Mouse (Mus musculus) c-Kit-positive CD71-negative TER-119-negative erythroid progenitor cells, embryonic 14.5 days (primary cell): ENCODE measurements around the gene Gstm3.
"Not testable (repeated sequence)": the region's sequence is repeated elsewhere in the genome, so short reads cannot be mapped to it uniquely, and the experiment has no call there.

Experiments
- DNase-seq: peaks from one replicate; pipeline ENCODE4 v3.0.0-alpha.2; 2013; ENCODE audit warnings: low read depth

The Gstm3 gene

DNA sequence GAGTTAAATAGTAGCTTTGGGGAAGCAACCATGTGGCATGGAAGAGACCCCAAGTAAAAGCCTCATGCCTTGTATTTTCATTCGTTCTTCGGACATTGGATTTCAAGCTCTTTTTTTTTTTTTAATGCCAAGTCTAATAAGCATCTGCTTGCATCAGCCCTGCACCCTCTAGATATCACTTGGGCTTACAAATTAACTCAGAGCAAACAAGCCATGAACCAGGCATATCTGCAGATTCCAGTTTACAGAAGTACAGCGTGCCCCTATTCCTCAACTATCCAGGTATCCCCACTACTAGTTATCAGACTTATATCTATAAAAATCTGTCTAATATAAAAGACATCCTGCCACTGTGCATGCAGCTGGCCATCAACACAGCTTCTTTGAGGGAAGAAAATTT lies 3.0 kb upstream of the Gstm3 start:
- DNase-seq, result no peak

DNA sequence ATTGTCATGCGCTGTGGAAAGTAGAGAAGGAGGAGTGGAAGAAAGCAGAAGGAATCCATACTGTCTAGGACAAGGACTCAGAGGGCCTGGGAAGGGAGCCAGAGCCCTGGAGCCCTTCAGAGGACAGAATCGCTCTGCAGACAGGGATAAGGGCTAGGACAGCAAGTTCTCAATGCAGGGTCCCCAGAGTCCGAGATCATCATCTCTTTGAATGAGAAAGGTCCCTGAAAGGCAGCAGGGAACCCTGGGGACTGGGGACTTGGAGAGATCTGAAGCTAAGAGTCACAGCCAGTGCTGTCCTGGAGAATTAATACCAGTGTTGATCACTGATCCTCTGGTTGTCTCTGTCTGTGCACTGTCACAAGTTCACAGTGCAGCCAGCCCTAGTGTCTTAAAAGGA lies 2.0 kb upstream of the Gstm3 start:
- not testable (repeated sequence) for DNase-seq

DNA sequence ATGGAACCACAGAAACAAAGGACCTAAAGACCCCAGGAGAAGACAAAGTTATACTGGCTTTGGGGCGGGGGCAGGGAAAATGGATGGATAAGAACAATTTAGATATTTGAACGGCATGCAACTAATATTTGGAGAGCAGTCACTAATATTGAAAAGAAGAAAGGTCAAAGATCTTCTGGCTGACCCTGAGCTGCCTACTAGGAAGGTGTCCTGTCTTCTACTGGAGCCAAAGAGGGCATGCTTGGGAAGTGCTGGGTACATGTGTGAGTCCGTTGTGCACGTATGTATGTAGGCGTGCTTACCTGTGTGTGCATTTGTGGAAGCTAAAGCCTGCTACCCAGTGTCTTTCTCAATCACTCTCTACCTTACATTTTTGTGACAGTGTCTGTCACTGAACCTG lies 2.5 kb downstream of the Gstm3 start:
- no peak for DNase-seq

- no peak for DNase-seq
Observed at GRCm38 (mm10) chr3:107965592-107965991, 3.5 kb downstream of the Gstm3 start.

- no peak for DNase-seq
Observed at GRCm38 (mm10) chr3:107964656-107965308, 4.3 kb downstream of the Gstm3 start.

- DNase-seq, result no peak
Observed at GRCm38 (mm10) chr3:107964026-107964425, 5.1 kb downstream of the Gstm3 start.

DNA sequence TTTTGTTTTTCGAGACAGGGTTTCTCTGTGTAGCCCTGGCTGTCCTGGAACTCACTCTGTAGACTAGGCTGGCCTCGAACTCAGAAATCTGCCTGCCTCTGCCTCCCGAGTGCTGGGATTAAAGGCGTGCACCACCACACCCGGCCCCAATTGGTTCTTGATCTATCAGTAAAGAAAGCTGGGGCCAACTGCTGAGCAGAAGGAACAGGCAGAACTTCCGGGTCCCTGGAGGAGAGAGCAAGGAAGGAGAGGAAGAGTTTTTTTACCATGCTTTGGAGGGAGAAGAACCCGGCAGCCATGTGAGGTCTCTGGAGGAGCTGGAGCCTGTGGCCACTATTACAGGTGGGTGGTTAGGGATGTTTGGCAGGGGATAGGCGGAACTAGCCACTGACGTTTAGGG lies 13.8 kb downstream of the Gstm3 start:
- not testable (repeated sequence) for DNase-seq

GRCm38 (mm10) chr3:107953906-107954305 lies 15.2 kb downstream of the Gstm3 start:
- no peak for DNase-seq

- no peak for DNase-seq
Observed at GRCm38 (mm10) chr3:107953328-107953755, 15.7 kb downstream of the Gstm3 start.

GRCm38 (mm10) chr3:107950531-107950930 lies 18.6 kb downstream of the Gstm3 start:
- DNase-seq, result no peak

- DNase-seq, result not testable (repeated sequence)
Observed at GRCm38 (mm10) chr3:107949461-107949860, 19.6 kb downstream of the Gstm3 start.

GRCm38 (mm10) chr3:107945729-107946128 lies 23.4 kb downstream of the Gstm3 start:
- no peak for DNase-seq

DNA sequence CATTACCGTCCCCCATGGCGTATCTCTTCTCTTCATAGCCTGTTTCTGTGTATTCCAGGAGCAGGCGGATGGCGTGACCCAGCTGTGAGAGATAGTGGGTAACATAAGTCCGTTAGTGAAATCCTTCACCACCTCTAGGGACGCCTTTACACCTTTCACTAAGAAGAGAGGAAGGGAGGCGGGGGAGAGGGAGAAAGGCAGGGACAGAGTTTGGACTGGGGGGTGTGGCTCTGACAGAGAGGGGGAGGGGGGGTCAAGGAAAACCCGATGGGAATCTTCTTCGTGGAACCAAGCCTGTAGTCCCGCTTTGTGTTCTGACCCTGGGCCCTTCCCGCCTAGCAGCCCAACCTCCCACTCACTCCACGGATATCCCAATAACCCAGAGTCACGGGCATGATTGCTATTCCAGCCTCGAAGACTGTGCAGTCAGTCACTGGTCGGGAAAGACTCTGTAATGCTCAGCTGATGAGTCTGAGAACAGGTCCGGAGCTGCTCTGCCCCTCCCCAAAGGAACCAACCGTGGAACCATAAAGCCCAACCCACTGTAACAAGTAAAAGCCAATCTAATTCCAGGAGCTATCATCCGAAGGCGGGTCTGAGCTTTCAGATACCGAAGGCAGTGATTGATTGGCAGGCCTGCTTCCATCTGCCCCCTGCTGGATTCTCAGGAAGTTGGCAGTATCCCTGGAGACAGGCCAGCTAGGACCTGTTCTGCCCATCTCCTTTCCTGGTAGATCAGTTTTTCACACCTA lies 25.7 kb downstream of the Gstm3 start, which contains the start of gene Gstm6:
Gene Gstm6, minus strand, starts transcription at position 511 of the 752 bp plus-strand sequence.
- no peak for DNase-seq

DNA sequence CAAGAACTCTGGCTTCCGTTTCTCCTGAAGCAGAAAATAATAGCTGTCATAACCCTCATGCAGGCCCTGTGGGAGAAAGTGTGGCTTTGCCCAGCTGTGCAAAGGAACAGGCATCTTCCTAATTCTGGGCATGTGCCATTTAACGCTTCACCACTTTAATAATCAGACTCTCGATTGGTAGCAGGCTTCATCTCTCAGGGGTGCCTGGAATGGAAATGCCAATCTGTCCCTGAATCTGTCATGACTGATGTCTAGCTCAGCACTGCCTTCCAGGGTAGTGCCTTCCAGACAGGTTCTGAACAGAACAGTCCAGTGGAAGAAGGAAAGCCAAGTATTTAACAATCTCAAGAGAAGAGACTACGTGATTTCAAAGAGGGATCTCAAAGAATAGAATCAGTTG lies 27.8 kb downstream of the Gstm3 start:
- no peak for DNase-seq

- DNase-seq, result no peak
Observed at GRCm38 (mm10) chr3:107940524-107940923, 28.6 kb downstream of the Gstm3 start.

DNA sequence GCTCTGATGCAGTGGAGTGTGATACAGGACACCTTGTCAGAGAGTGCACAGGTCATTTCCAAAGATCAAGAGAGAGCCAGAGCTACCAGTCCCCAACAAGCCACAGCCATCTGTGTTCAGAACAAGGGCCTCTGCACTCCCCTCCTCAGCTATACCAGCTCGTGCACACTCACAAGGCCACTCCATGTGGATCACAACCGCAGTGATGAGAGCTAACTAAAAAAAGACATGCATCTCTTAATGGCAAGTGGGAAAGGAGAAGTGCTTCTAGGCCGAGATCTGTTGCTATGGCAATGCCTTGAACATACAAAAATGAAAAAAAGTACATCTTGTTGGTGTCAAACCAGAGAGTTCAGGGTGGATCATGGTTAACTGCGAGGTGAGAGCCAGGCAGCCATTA lies 29.3 kb downstream of the Gstm3 start:
- no peak for DNase-seq

DNA sequence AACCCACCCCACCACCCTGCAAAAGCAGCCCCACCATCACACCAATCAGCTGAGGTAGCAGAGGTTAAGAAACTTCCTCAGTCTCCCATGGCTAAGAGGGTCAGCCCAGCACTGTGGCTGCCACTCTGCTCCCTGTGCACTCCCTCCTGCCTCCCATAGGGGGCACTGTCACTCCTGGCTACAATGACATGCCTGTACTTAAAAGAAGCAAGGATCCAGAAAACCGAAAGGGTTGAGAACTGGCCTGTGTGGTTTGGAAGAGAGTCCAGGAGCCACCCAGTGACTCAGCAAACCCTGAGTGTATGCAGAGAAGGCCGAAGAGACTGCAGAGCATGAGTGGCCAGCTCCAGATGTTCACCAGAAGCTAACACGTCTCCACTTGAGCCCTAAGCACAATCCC lies 29.7 kb downstream of the Gstm3 start:
- peak; percentile 52 for DNase-seq

- DNase-seq, result no peak
Observed at GRCm38 (mm10) chr3:107935888-107936287, 33.2 kb downstream of the Gstm3 start.

DNA sequence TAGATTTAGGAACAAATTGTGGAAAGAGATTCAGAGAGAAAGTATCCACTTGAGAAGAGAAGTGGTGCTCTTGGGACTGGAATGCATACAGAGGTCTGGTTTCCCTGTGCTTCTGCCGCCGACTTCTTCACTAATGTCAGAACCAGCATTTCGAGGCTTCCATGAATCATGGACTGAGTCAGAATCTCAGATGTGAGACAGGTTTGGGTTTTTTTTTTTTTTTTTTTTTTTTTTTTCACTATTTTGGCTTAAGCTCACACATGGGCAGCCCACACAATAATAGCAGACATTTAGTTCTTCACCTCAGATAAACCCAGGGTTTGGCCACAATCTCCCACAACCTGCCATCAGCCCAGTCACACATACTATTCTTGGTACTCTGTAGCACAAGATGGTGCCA lies 33.8 kb downstream of the Gstm3 start:
- DNase-seq, result no peak

- no peak for DNase-seq
Observed at GRCm38 (mm10) chr3:107932128-107932527, 37.0 kb downstream of the Gstm3 start.

DNA sequence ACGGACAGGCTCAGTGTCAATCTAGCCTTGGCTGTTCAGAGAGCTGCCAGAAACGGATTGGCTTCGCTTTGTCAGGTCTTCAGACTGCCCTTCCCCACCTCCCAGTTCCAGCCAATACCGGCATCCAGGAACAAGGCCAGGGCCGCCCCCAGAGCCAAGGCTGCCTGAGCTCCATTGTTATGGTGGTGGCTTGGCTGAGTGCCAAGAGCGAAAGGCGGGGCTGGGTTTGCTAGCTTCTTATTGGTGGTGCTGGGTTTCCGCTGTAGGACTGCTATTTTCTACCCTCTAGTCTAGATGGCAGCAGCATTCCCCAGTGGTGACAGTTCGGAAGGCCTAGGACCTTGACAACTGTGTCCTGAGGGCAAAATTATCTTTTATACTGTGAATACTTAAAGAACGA lies 37.4 kb downstream of the Gstm3 start, which contains the start of gene Gstm7:
Gene Gstm7, minus strand, starts transcription at position 148 of the 400 bp plus-strand sequence.
- DNase-seq, result peak; percentile 80

DNA sequence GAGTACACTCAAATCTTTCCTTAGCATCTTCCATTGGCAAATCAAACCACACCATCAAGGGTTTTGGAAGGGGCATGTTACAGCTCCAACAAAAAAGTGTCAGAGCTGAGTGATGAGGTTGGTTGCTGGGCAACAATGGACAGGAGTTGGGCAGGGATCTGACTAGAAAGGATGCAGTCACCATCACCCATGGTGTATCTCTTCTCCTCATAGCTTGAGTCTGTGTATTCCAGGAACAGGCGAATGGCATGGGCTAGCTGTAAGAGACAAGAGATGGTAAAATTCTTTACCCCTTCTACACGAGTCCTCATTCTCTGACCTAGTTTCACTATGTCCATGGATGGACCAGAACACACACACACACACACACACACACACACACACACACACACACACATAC lies 37.9 kb downstream of the Gstm3 start:
- DNase-seq, result no peak

- DNase-seq, result no peak
Observed at GRCm38 (mm10) chr3:107929731-107930130, 39.4 kb downstream of the Gstm3 start.
